ENCODE assay signal across 7 mouse cellular contexts in the genomic region with DNA sequence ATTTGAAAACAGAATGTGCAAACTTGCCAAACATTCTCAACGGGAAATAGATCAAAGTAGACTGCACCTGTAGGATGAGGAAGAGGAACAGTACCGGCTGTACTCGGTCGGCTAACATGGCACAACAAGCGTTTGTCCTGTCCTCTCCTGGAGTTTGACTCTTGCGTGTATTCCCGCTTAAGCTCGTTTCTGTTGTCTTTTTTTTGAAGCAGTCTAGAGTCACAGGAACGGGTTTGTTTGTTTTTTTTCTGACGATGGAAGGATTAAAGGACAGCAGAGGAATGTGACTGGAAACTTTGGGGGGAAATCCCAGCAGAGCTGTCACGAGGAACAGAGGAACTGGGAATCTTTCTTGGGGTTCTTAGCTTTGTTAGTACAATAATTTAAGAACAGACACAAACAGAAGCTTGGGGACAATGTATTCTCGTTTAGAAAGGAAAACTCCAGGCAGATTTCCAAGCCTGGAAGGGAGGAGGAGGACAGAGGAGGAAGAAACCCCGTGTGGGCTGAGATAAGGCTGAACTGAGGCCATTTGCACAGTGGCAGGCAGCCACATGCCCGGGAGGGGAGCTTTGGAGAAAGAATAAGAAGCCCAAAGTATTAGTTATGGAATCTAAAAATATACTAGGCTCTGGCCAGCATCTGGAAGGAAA. TPM values are rescaled to one million over a fixed set of nuclear protein-coding genes. Genes with fewer than 3 reads are reported as not detected.
DNase-seq lines count a peak whose midpoint lies in the region; ATAC-seq lines count a peak whose summit lies in the region.

No protein-coding gene starts in this region.

- H3K9me3 ChIP-seq in neural tube, embryonic 13.5 days: no peaks in the 10 kb centered on the region
- H3K9me3 ChIP-seq in kidney, embryonic 14.5 days (ENCODE audit: control insufficient read depth, low read length): no peaks in the 10 kb centered on the region
- H3K9me3 ChIP-seq in stomach, embryonic 15.5 days: no peaks in the 10 kb centered on the region

- no peak for DNase-seq in neural tube, embryonic 10.5 days (ENCODE audit: extremely low spot score, low spot score)
- peak; percentile 63 for DNase-seq in gonadal fat pad, adult 2 months (ENCODE audit: low read depth)
- no peak for DNase-seq in cerebellum, adult 8-10 months
- DNase-seq in thymus, adult 18-20 months: no peak

- no peak overlapping the region for H3K4me3 ChIP-seq in neural tube, embryonic 13.5 days
- H3K4me3 ChIP-seq in kidney, embryonic 14.5 days (ENCODE audit: low read length): no peak overlapping the region
- H3K4me3 ChIP-seq in stomach, embryonic 15.5 days (replicated peaks): no peak overlapping the region

- no peak overlapping the region for H3K27ac ChIP-seq in neural tube, embryonic 13.5 days (replicated peaks)
- no peak overlapping the region; the same call in 1 of the 2 replicates for H3K27ac ChIP-seq in kidney, embryonic 14.5 days (ENCODE audit: low read depth, low read length)
- peak overlapping the region; percentile 48; the same call in 1 of the 2 replicates for H3K27ac ChIP-seq in stomach, embryonic 15.5 days

- no peaks in the 10 kb centered on the region for H3K4me1 ChIP-seq in neural tube, embryonic 13.5 days (replicated peaks)
- H3K4me1 ChIP-seq in kidney, embryonic 14.5 days (ENCODE audit: control insufficient read depth, insufficient read depth, low read length): peaks cover 4% of the 10 kb centered on the region; the same call in 1 of the 2 replicates
- H3K4me1 ChIP-seq in stomach, embryonic 15.5 days: peaks cover 5% of the 10 kb centered on the region; the same call in 1 of the 2 replicates

- 0 out of 2 replicates have a peak overlapping the region, but pooled peaks have one; percentile 1 for H3K4me2 ChIP-seq in neural tube, embryonic 13.5 days
- 0 out of 2 replicates have a peak overlapping the region, but pooled peaks have one; percentile 0 for H3K4me2 ChIP-seq in kidney, embryonic 14.5 days (replicated peaks; ENCODE audit: low read depth, low read length)
- H3K4me2 ChIP-seq in stomach, embryonic 15.5 days: peak overlapping the region; percentile 34

- H3K36me3 ChIP-seq in neural tube, embryonic 13.5 days: no peaks in the 10 kb centered on the region
- no peaks in the 10 kb centered on the region for H3K36me3 ChIP-seq in kidney, embryonic 14.5 days (ENCODE audit: control insufficient read depth, insufficient read depth, low read length)
- H3K36me3 ChIP-seq in stomach, embryonic 15.5 days: no peaks in the 10 kb centered on the region

- ATAC-seq in neural tube, embryonic 13.5 days (ENCODE audit: low read depth): no peak
- ATAC-seq in kidney, embryonic 14.5 days (ENCODE audit: low FRiP score, low TSS enrichment): no peak
- ATAC-seq in stomach, embryonic 15.5 days (ENCODE audit: insufficient read depth, low FRiP score, low read depth): no peak

- 66% methylated on average over 14 of the region's 14 CpGs for WGBS in neural tube, embryonic 13.5 days
- WGBS in kidney, embryonic 14.5 days: 40% methylated on average over 14 of the region's 14 CpGs
- WGBS in stomach, embryonic 15.5 days: 27% methylated on average over 14 of the region's 14 CpGs

- no peaks in the 10 kb centered on the region for H3K27me3 ChIP-seq in neural tube, embryonic 13.5 days
- H3K27me3 ChIP-seq in kidney, embryonic 14.5 days (ENCODE audit: control insufficient read depth, insufficient read depth, low read length): no peaks in the 10 kb centered on the region
- no peaks in the 10 kb centered on the region for H3K27me3 ChIP-seq in stomach, embryonic 15.5 days (replicated peaks)

- no peak overlapping the region for H3K9ac ChIP-seq in neural tube, embryonic 13.5 days
- H3K9ac ChIP-seq in kidney, embryonic 14.5 days (ENCODE audit: low read depth, low read length): no peak overlapping the region
- no peak overlapping the region for H3K9ac ChIP-seq in stomach, embryonic 15.5 days

RNA-seq across cellular contexts. Expression of gene D10Wsu102e, which starts 6.2 kb away (rescaled TPM):
- 0.82 and 0.85 TPM in 2 replicates for polyA plus RNA-seq in neural tube, embryonic 13.5 days (2015; fragmentation: Nextera tagmentation; extraction: Ambion mirVana)
- 0.36 and 0.38 TPM in 2 replicates for polyA plus RNA-seq in gonadal fat pad, adult 2 months (2012; rRNA removed)
- polyA plus RNA-seq in kidney, embryonic 14.5 days (2014; fragmentation: Nextera tagmentation; extraction: Ambion mirVana): 0.69 and 0.89 TPM in 2 replicates
- 0.63 and 0.64 TPM in 2 replicates for polyA plus RNA-seq in stomach, embryonic 15.5 days (2015; fragmentation: Nextera tagmentation; extraction: Ambion mirVana)

RNA-seq across cellular contexts. Expression of gene Slc41a2, which starts 16.1 kb away (rescaled TPM):
- polyA plus RNA-seq in neural tube, embryonic 13.5 days (2015; fragmentation: Nextera tagmentation; extraction: Ambion mirVana): 4.8 and 5.3 TPM in 2 replicates
- 22.7 and 33.6 TPM in 2 replicates for polyA plus RNA-seq in gonadal fat pad, adult 2 months (2012; rRNA removed)
- 0.24 and 0.50 TPM in 2 replicates for polyA plus RNA-seq in kidney, embryonic 14.5 days (2014; fragmentation: Nextera tagmentation; extraction: Ambion mirVana)
- polyA plus RNA-seq in stomach, embryonic 15.5 days (2015; fragmentation: Nextera tagmentation; extraction: Ambion mirVana): 0.86 and 1.4 TPM in 2 replicates
